10 mouse cellular contexts compared by ENCODE assay signal in genomic region chr16:26035525-26035924, GRCm38 (mm10).
DNase-seq lines count a peak whose midpoint lies in the region; ATAC-seq and TF ChIP-seq lines count a peak whose summit lies in the region.
"Had no signal": no experiment of that assay in that cellular context is flagged by ENCODE, and none has a peak within 500 bp of the region (broad histone marks: within the 10 kb centered on the region; RNA-seq: fewer than 3 reads in every experiment).

No protein-coding gene starts in this region.

- 54% methylated on average over 3 of the region's 3 CpGs for WGBS in embryonic facial prominence, embryonic 12.5 days
- WGBS in embryonic facial prominence, embryonic 10.5 days: 73% methylated on average over 3 of the region's 3 CpGs
- 51% methylated on average over 3 of the region's 3 CpGs for WGBS in heart, embryonic 15.5 days
- WGBS in cerebellum, adult 2 months: 39% methylated on average over 3 of the region's 3 CpGs

- DNase-seq in embryonic facial prominence, embryonic 10.5 days (ENCODE audit: low spot score): no peak
- DNase-seq in layer of hippocampus, adult 2 months (ENCODE audit: low spot score in 2 of 2): peak in 1 of 2 experiments; percentile 7
- DNase-seq in layer of hippocampus, adult 8-10 months (ENCODE audit: low spot score in 2 of 2): no peak
- peak; percentile 46 for DNase-seq in skeletal muscle tissue, adult 2 months (ENCODE audit: low read depth, low spot score)
- DNase-seq in left cerebral cortex, adult 8-10 months (ENCODE audit: low spot score in 2 of 2): no peak
- no peak for DNase-seq in cerebellum, adult 2 months

- peaks cover 15% of the 10 kb centered on the region; the same call in 1 of the 2 replicates for H3K4me1 ChIP-seq in embryonic facial prominence, embryonic 12.5 days
- peaks cover 17% of the 10 kb centered on the region for H3K4me1 ChIP-seq in embryonic facial prominence, embryonic 10.5 days
- peaks cover 11% of the 10 kb centered on the region; the same call in 1 of the 2 replicates for H3K4me1 ChIP-seq in heart, embryonic 15.5 days (replicated peaks)
- no peaks in the 10 kb centered on the region for H3K4me1 ChIP-seq in cerebellum, adult 2 months (ENCODE audit: control insufficient read depth, insufficient read depth, low read length)

- H3K36me3 ChIP-seq in embryonic facial prominence, embryonic 12.5 days: no peaks in the 10 kb centered on the region
- H3K36me3 ChIP-seq in embryonic facial prominence, embryonic 10.5 days (replicated peaks): no peaks in the 10 kb centered on the region
- peaks cover 8% of the 10 kb centered on the region; the same call in 1 of the 2 replicates for H3K36me3 ChIP-seq in heart, embryonic 15.5 days
- H3K36me3 ChIP-seq: hindbrain, embryonic 10.5 days had no signal

- no peak for ATAC-seq in embryonic facial prominence, embryonic 12.5 days (ENCODE audit: insufficient number of reproducible peaks, insufficient read depth, low FRiP score, low TSS enrichment)
- ATAC-seq in heart, embryonic 15.5 days (replicated peaks; ENCODE audit: insufficient number of reproducible peaks, insufficient read depth, low FRiP score, low read depth): no peak
- ATAC-seq: forebrain, embryonic 16.5 days had no signal

- no peaks in the 10 kb centered on the region for H3K9me3 ChIP-seq in embryonic facial prominence, embryonic 12.5 days
- H3K9me3 ChIP-seq in embryonic facial prominence, embryonic 10.5 days: no peaks in the 10 kb centered on the region
- no peaks in the 10 kb centered on the region; the same call in 1 of the 2 replicates for H3K9me3 ChIP-seq in heart, embryonic 15.5 days (replicated peaks)
- H3K9me3 ChIP-seq: hindbrain, embryonic 10.5 days had no signal

- no peak overlapping the region for H3K9ac ChIP-seq in embryonic facial prominence, embryonic 12.5 days
- H3K9ac ChIP-seq in heart, embryonic 15.5 days: no peak overlapping the region

- 0 out of 2 replicates have a peak overlapping the region, but pooled peaks have one; percentile 54 for H3K27ac ChIP-seq in embryonic facial prominence, embryonic 12.5 days
- H3K27ac ChIP-seq in embryonic facial prominence, embryonic 10.5 days (replicated peaks): no peak overlapping the region; the same call in 1 of the 2 replicates
- peak overlapping the region; percentile 46; the same call in 1 of the 2 replicates for H3K27ac ChIP-seq in layer of hippocampus, adult 2 months
- H3K27ac ChIP-seq in heart, embryonic 15.5 days: peak overlapping the region; percentile 54
- no peak overlapping the region for H3K27ac ChIP-seq in cerebellum, adult 2 months (ENCODE audit: insufficient read depth, low read length)
- H3K27ac ChIP-seq: hindbrain, embryonic 10.5 days had no signal

- H3K4me2 ChIP-seq in embryonic facial prominence, embryonic 12.5 days (replicated peaks): no peak overlapping the region
- no peak overlapping the region for H3K4me2 ChIP-seq in heart, embryonic 15.5 days

- TF ChIP-seq POLR2A in cerebellum, adult 2 months (IDR thresholded peaks at IDR 0.05; ENCODE audit: borderline replicate concordance, insufficient read depth, low read length): no peak

- TF ChIP-seq CTCF in layer of hippocampus, adult 2 months (conservative IDR thresholded peaks at IDR 0.05): no peak
- no peak for TF ChIP-seq CTCF in cerebellum, adult 2 months (IDR thresholded peaks at IDR 0.05; ENCODE audit: borderline replicate concordance, insufficient read depth, low read depth, low read length)

- H3K4me3 ChIP-seq in embryonic facial prominence, embryonic 12.5 days: no peak overlapping the region
- no peak overlapping the region for H3K4me3 ChIP-seq in embryonic facial prominence, embryonic 10.5 days
- no peak overlapping the region for H3K4me3 ChIP-seq in layer of hippocampus, adult 2 months
- H3K4me3 ChIP-seq in heart, embryonic 15.5 days: no peak overlapping the region
- H3K4me3 ChIP-seq in cerebellum, adult 2 months (replicated peaks; ENCODE audit: insufficient read depth, low read depth, low read length): no peak overlapping the region
- H3K4me3 ChIP-seq: hindbrain, embryonic 10.5 days had no signal

- H3K27me3 ChIP-seq in embryonic facial prominence, embryonic 12.5 days: no peaks in the 10 kb centered on the region
- H3K27me3 ChIP-seq in embryonic facial prominence, embryonic 10.5 days (replicated peaks; ENCODE audit: low read depth, poor library complexity, severe bottlenecking): no peaks in the 10 kb centered on the region
- H3K27me3 ChIP-seq in heart, embryonic 15.5 days: no peaks in the 10 kb centered on the region
- H3K27me3 ChIP-seq in cerebellum, adult 2 months (ENCODE audit: control insufficient read depth, insufficient read depth, low read length): no peaks in the 10 kb centered on the region

Comparison
In these comparisons a context has a peak if more than half of its experiments do, and no peak if none do; other contexts are left out.
1. H3K27ac ChIP-seq: peak in embryonic facial prominence, embryonic 12.5 days (single experiment), layer of hippocampus, adult 2 months (single experiment) and heart, embryonic 15.5 days (single experiment); none in embryonic facial prominence, embryonic 10.5 days (single experiment) and cerebellum, adult 2 months (single experiment).